Mouse (Mus musculus) kidney, embryonic 15.5 days (tissue): ENCODE data around the gene Oat. TPM values are rescaled to one million over a fixed set of nuclear protein-coding genes. Genes with fewer than 3 reads are reported as not detected.

Experiments
- ATAC-seq: fragments of 200-750 bp; cut with Nextera tagmentation; replicated peaks from 2 replicates; pipeline ENCODE4 v1.8.0; 2017; ENCODE audit warnings: moderate TSS enrichment; ENCODE audit not compliant: low FRiP score
- H3K27ac ChIP-seq: fragments of 300-500 bp; sonication (generic); 2 replicates; pipeline ENCODE4 v1.5.1; 2015; ENCODE audit warnings: mild to moderate bottlenecking, inconsistent platforms
- H3K27me3 ChIP-seq: fragments of 300-500 bp; sonication (generic); 2 replicates; pipeline ENCODE4 v1.6.1; 2015; ENCODE audit warnings: inconsistent platforms
- H3K36me3 ChIP-seq: fragments of 300-500 bp; sonication (generic); 2 replicates; pipeline ENCODE4 v1.6.1; 2015; ENCODE audit warnings: inconsistent platforms
- H3K4me1 ChIP-seq: fragments of 300-500 bp; sonication (generic); 2 replicates; pipeline ENCODE4 v1.6.1; 2015; ENCODE audit warnings: inconsistent platforms
- H3K4me2 ChIP-seq: fragments of 300-500 bp; sonication (generic); 2 replicates; pipeline ENCODE4 v1.6.1; 2015; ENCODE audit warnings: moderate library complexity, mild to moderate bottlenecking, inconsistent platforms
- H3K4me3 ChIP-seq: fragments of 300-500 bp; sonication (generic); replicated peaks from 2 replicates; pipeline ENCODE4 v1.5.1; 2015; ENCODE audit warnings: mild to moderate bottlenecking, inconsistent platforms
- H3K9ac ChIP-seq: fragments of 300-500 bp; sonication (generic); 2 replicates; pipeline ENCODE4 v1.6.1; 2015; ENCODE audit warnings: mild to moderate bottlenecking, inconsistent platforms
- H3K9me3 ChIP-seq: fragments of 300-500 bp; sonication (generic); replicated peaks from 2 replicates; pipeline ENCODE4 v1.6.1; 2016; ENCODE audit warnings: inconsistent platforms
- WGBS: fragments of 180-500 bp; shearing (Covaris S2); methylation state at CpG from one replicate; pipeline ENCODE4 v1.1.7; 2015; ENCODE audit warnings: mixed read lengths; 5-methylcytosine and 5-hydroxymethylcytosine counted together
- polyA plus RNA-seq: library from polyadenylated mRNA; unstranded; fragments of >200 nt; fragmentation: Nextera tagmentation; extraction: Ambion mirVana; gene quantifications from 2 replicates; pipeline ENCODE4 v1.2.1, GENCODE M21; 2015

The Oat gene
- polyA plus RNA-seq, 1 experiment from 2014 or later: 166 TPM

- no peak overlapping the region for H3K9ac ChIP-seq
- no peak overlapping the region for H3K4me2 ChIP-seq
- no peaks in the 10 kb centered on the region for H3K36me3 ChIP-seq
- WGBS: 87% methylated on average over 4 of the region's 4 CpGs
- H3K4me3 ChIP-seq: no peak overlapping the region
- peaks cover 72% of the 10 kb centered on the region for H3K27me3 ChIP-seq
- peaks cover 3% of the 10 kb centered on the region for H3K4me1 ChIP-seq
- no peak overlapping the region for H3K27ac ChIP-seq
- ATAC-seq: no peak
- H3K9me3 ChIP-seq: no peaks in the 10 kb centered on the region
These were observed 28.5 kb upstream of the Oat start for GRCm38 (mm10) chr7:132604720-132605119.

GRCm38 (mm10) chr7:132600926-132601325 lies 24.7 kb upstream of the Oat start:
- Histone ChIP-seq H3K27ac (no peak overlapping the region), H3K9ac (no peak overlapping the region), H3K27me3 (peaks cover 97% of the 10 kb centered on the region), H3K4me2 (no peak overlapping the region), H3K9me3 (no peaks in the 10 kb centered on the region), H3K36me3 (no peaks in the 10 kb centered on the region), H3K4me1 (peaks cover 29% of the 10 kb centered on the region), H3K4me3 (no peak overlapping the region)
- WGBS: 12% methylated on average over 8 of the region's 8 CpGs
- no peak for ATAC-seq

- Histone ChIP-seq H3K4me3 (peak overlapping the region; percentile 40), H3K4me2 (peak overlapping the region; percentile 73), H3K9ac (no peak overlapping the region), H3K9me3 (no peaks in the 10 kb centered on the region), H3K27me3 (peaks cover 99% of the 10 kb centered on the region), H3K4me1 (peaks cover 29% of the 10 kb centered on the region), H3K27ac (no peak overlapping the region), H3K36me3 (no peaks in the 10 kb centered on the region)
- no peak for ATAC-seq
- WGBS: 1% methylated on average over 9 of the region's 9 CpGs
These were observed 23.8 kb upstream of the Oat start for GRCm38 (mm10) chr7:132600026-132600425.

GRCm38 (mm10) chr7:132599071-132599975 lies 23.1 kb upstream of the Oat start, which contains the start of gene Nkx1-2:
TSS of gene Nkx1-2 (minus strand) at chr7:132599637.
- H3K36me3 ChIP-seq: no peaks in the 10 kb centered on the region
- no peaks in the 10 kb centered on the region for H3K9me3 ChIP-seq
- H3K4me1 ChIP-seq: peaks cover 29% of the 10 kb centered on the region
- H3K27me3 ChIP-seq: peaks cover 96% of the 10 kb centered on the region
- H3K4me2 ChIP-seq: peak within 1 kb of the TSS; percentile 73
- H3K27ac ChIP-seq: no peak within 1 kb of the TSS
- under 1% methylated on average over 51 of the region's 52 CpGs for WGBS
- H3K9ac ChIP-seq: no peak within 1 kb of the TSS
- peak within 1 kb of the TSS; percentile 40 for H3K4me3 ChIP-seq
- ATAC-seq: 0 out of 2 replicates have a peak, but pooled peaks have one; percentile 50

GRCm38 (mm10) chr7:132597251-132598041 lies 21.2 kb upstream of the Oat start:
- peak; percentile 33; the same call in 1 of the 2 replicates for ATAC-seq
- Histone ChIP-seq H3K27ac (no peak overlapping the region), H3K4me3 (peak overlapping the region; percentile 48), H3K36me3 (no peaks in the 10 kb centered on the region), H3K9me3 (no peaks in the 10 kb centered on the region), H3K27me3 (peaks cover 87% of the 10 kb centered on the region), H3K4me2 (peak overlapping the region; percentile 91), H3K4me1 (peaks cover 29% of the 10 kb centered on the region), H3K9ac (peak overlapping the region; percentile 19; the same call in 1 of the 2 replicates)
- under 1% methylated on average over 57 of the region's 60 CpGs for WGBS

- 7% methylated on average over 26 of the region's 26 CpGs for WGBS
- H3K9ac ChIP-seq: 0 out of 2 replicates have a peak overlapping the region, but pooled peaks have one; percentile 19
These were observed 20.5 kb upstream of the Oat start for GRCm38 (mm10) chr7:132596557-132597250.

GRCm38 (mm10) chr7:132595787-132596186 lies 19.6 kb upstream of the Oat start:
- Histone ChIP-seq H3K36me3 (no peaks in the 10 kb centered on the region), H3K27ac (no peak overlapping the region), H3K9ac (no peak overlapping the region), H3K4me2 (no peak overlapping the region), H3K4me3 (no peak overlapping the region), H3K4me1 (peaks cover 29% of the 10 kb centered on the region), H3K9me3 (no peaks in the 10 kb centered on the region), H3K27me3 (peaks cover 71% of the 10 kb centered on the region)
- 88% methylated on average over 3 of the region's 3 CpGs for WGBS
- no peak for ATAC-seq

More at GRCm38 (mm10) chr7:132596557-132597250, 20.5 kb upstream of the Oat start:
- Histone ChIP-seq H3K27me3 (peaks cover 80% of the 10 kb centered on the region), H3K27ac (no peak overlapping the region), H3K9me3 (no peaks in the 10 kb centered on the region), H3K4me1 (peaks cover 29% of the 10 kb centered on the region), H3K4me3 (peak overlapping the region; percentile 48), H3K36me3 (no peaks in the 10 kb centered on the region), H3K4me2 (peak overlapping the region; percentile 91)
- ATAC-seq: peak; percentile 26; the same call in 1 of the 2 replicates

- H3K9ac ChIP-seq: no peak overlapping the region
- WGBS: 86% methylated on average over 2 of the region's 2 CpGs
- H3K27me3 ChIP-seq: peaks cover 59% of the 10 kb centered on the region
- no peaks in the 10 kb centered on the region for H3K9me3 ChIP-seq
- H3K4me1 ChIP-seq: peaks cover 22% of the 10 kb centered on the region
- no peak overlapping the region for H3K4me2 ChIP-seq
- H3K4me3 ChIP-seq: no peak overlapping the region
- ATAC-seq: no peak
- no peaks in the 10 kb centered on the region for H3K36me3 ChIP-seq
- H3K27ac ChIP-seq: no peak overlapping the region
These were observed 18.1 kb upstream of the Oat start for GRCm38 (mm10) chr7:132594325-132594724.

GRCm38 (mm10) chr7:132593762-132594161 lies 17.6 kb upstream of the Oat start:
- H3K9me3 ChIP-seq: no peaks in the 10 kb centered on the region
- no peak overlapping the region for H3K4me3 ChIP-seq
- 55% methylated on average over 2 of the region's 2 CpGs for WGBS
- no peaks in the 10 kb centered on the region for H3K36me3 ChIP-seq
- H3K4me2 ChIP-seq: no peak overlapping the region
- H3K9ac ChIP-seq: no peak overlapping the region
- H3K4me1 ChIP-seq: peaks cover 17% of the 10 kb centered on the region
- H3K27ac ChIP-seq: no peak overlapping the region
- no peak for ATAC-seq
- H3K27me3 ChIP-seq: peaks cover 54% of the 10 kb centered on the region

- H3K27me3 ChIP-seq: peaks cover 13% of the 10 kb centered on the region
- no peaks in the 10 kb centered on the region for H3K36me3 ChIP-seq
- no peak overlapping the region for H3K27ac ChIP-seq
- H3K4me2 ChIP-seq: no peak overlapping the region
- 61% methylated on average over 5 of the region's 5 CpGs for WGBS
- H3K4me3 ChIP-seq: no peak overlapping the region
- no peak for ATAC-seq
- H3K9ac ChIP-seq: no peak overlapping the region
- no peaks in the 10 kb centered on the region for H3K4me1 ChIP-seq
- no peaks in the 10 kb centered on the region for H3K9me3 ChIP-seq
These were observed 13.4 kb upstream of the Oat start for GRCm38 (mm10) chr7:132589610-132590009.

GRCm38 (mm10) chr7:132587167-132587566 lies 11.0 kb upstream of the Oat start:
- Histone ChIP-seq H3K9ac (no peak overlapping the region), H3K4me3 (no peak overlapping the region), H3K4me1 (no peaks in the 10 kb centered on the region), H3K27ac (no peak overlapping the region), H3K27me3 (peaks cover 3% of the 10 kb centered on the region), H3K4me2 (no peak overlapping the region), H3K36me3 (no peaks in the 10 kb centered on the region), H3K9me3 (no peaks in the 10 kb centered on the region)
- 66% methylated on average over 5 of the region's 5 CpGs for WGBS
- ATAC-seq: no peak
